Mouse (Mus musculus) bone marrow, adult 2 months (tissue): ENCODE data around the gene Epb41. TPM values are rescaled to one million over a fixed set of nuclear protein-coding genes. Genes with fewer than 3 reads are reported as not detected.

Source experiments
- H3K27ac ChIP-seq: fragments of 200-500 bp; 2 replicates; pipeline ENCODE4 v1.5.1; 2012; ENCODE audit warnings: low read depth, mild to moderate bottlenecking, control low read depth, inconsistent platforms, low read length; ENCODE audit not compliant: control insufficient read depth, poor library complexity, insufficient read depth
- H3K4me1 ChIP-seq: fragments of 200-500 bp; 2 replicates; pipeline ENCODE4 v1.6.1; 2011; ENCODE audit warnings: low read length; ENCODE audit not compliant: control insufficient read depth, insufficient read depth
- H3K4me3 ChIP-seq: fragments of 200-500 bp; replicated peaks from 2 replicates; pipeline ENCODE3; 2011; ENCODE audit warnings: mild to moderate bottlenecking, low read depth, low read length, control low read depth; ENCODE audit not compliant: control insufficient read depth
- CTCF ChIP-seq: fragments of 200-500 bp; IDR thresholded peaks from 2 replicates; pipeline ENCODE4 v1.5.1; 2011; ENCODE audit warnings: low read length, control low read depth; ENCODE audit not compliant: control insufficient read depth, insufficient read depth
- POLR2A ChIP-seq: fragments of 200-500 bp; IDR thresholded peaks from 2 replicates; pipeline ENCODE4 v1.6.1; 2011; ENCODE audit warnings: low read depth, mild to moderate bottlenecking, control low read depth, low read length, borderline replicate concordance; ENCODE audit not compliant: control insufficient read depth
- WGBS: fragments of 180-500 bp; shearing (Covaris S2); methylation state at CpG from one replicate; pipeline ENCODE4 v1.1.7; 2018; 5-methylcytosine and 5-hydroxymethylcytosine counted together
- polyA plus RNA-seq: library from polyadenylated mRNA; stranded (reverse); fragments of >200 nt; gene quantifications from 2 replicates; pipeline ENCODE4 v1.2.4, GENCODE M21; 2011; ENCODE audit warnings: low replicate concordance; ENCODE audit not compliant: missing spikeins, insufficient read depth, insufficient read length

Epb41 gene
- polyA plus RNA-seq, 1 experiment = 298 TPM

DNA sequence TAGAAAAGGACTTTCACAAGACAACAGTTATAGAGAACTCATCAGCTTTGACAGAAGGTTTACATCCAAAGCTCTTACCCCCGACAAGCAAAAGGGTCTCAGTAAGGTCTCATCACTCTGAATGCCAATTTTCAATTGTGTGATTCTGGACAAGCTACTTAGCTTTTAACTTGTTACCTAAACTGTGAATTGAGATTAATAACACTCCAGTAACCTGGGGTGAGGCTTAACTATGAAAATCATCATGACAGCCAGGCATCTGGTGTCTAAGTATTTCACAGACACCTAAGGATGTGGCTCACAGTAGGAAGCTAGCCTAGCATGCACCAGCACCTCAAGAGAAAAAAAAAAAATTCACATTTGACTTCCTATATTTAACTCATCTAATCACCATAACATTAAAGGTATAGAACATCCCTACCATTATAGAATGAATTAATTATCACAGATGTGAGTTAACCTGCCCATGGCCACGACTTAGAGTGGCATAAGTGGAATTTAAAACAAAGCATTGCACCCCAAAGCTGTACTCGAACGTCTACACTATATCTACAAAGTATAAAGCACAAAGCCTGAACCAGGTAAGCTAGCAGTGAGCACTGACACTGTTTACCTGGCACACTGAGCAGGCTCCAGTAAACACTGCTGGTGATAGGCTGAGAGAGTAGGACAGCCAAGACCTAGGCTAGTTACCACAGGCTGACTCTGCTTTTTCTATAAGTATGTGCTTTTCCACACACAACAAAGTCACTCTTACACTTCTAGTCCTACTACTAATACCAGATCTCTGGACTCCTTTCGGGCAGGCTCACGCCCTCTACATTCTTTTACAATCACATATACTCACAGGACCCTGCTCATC, 33.4 kb downstream of the Epb41 start:
- Histone ChIP-seq H3K4me3 (no peak overlapping the region), H3K4me1 (peaks cover 6% of the 10 kb centered on the region; the same call in 1 of the 2 replicates), H3K27ac (no peak overlapping the region)
- 77% methylated on average over 6 of the region's 6 CpGs for WGBS
- TF ChIP-seq POLR2A (no peak), CTCF (no peak)

DNA sequence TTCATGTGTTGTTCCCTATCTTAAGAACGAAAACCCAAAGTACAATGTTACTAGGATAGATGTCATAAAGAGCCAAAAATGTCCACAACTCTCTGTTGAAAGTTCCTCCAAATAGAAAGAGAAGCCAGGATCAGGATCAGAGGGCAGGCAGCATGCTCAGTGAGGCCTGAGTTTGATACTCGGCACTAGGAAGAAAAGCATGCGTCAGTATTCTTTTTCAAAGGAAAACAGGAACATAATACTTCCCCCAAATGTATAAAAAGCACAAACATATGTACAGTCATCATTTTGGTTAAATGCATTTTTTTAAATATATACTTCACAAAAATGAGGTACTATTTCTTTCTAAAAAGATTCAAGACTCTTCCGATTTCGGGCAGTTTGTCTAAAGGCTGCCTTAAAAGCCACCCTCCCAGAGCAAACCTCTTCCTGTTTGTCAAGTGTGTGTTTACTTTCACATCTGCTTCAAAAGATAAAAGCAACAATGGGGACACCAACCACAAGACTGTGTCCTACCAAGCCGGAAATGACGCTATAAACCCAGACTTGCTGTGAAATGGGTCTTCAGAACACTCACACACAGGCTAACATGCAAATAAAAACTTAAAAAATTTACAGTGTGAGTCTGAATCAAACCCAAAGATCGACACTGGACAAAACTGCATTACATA, 35.0 kb downstream of the Epb41 start:
- peak overlapping the region; percentile 76; the same call in 1 of the 2 replicates for H3K27ac ChIP-seq
- TF ChIP-seq POLR2A (no peak), CTCF (no peak)
- 11% methylated on average over 8 of the region's 8 CpGs for WGBS
- H3K4me3 ChIP-seq = no peak overlapping the region
- H3K4me1 ChIP-seq = peaks cover 6% of the 10 kb centered on the region; the same call in 1 of the 2 replicates

- WGBS = 85% methylated on average over 2 of the region's 2 CpGs
- H3K27ac ChIP-seq = peak overlapping the region; percentile 76; the same call in 1 of the 2 replicates
- peaks cover 6% of the 10 kb centered on the region; the same call in 1 of the 2 replicates for H3K4me1 ChIP-seq
- H3K4me3 ChIP-seq = no peak overlapping the region
- TF ChIP-seq CTCF (no peak), POLR2A (no peak)
Observed at GRCm38 (mm10) chr4:132039521-132039920, 35.6 kb downstream of the Epb41 start.

DNA sequence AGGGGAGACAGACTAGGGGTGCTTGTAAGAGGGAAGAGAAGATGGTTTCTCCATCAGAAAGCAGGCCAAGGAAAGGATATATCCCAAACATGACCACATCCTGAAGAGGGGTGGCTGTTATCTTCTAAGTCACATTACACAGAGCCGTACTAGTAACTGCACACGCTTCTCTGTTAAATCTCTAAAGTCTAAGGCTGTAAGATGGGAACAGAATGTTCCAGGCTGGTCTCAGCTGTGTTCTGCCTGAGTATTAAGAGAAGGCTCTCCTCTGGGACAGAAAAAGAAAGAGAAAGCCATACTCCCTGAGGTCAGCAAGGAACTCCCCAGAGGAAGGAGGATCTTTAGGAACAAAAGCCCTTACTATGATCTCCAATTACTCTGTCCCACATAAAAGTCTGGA, 36.3 kb downstream of the Epb41 start:
- H3K27ac ChIP-seq = no peak overlapping the region
- WGBS = 59% methylated on average over 2 of the region's 2 CpGs
- TF ChIP-seq CTCF (no peak), POLR2A (no peak)

GRCm38 (mm10) chr4:132037991-132038390, 37.1 kb downstream of the Epb41 start:
- Histone ChIP-seq H3K4me1 (peaks cover 6% of the 10 kb centered on the region; the same call in 1 of the 2 replicates), H3K27ac (no peak overlapping the region), H3K4me3 (no peak overlapping the region)
- WGBS = 91% methylated on average over 7 of the region's 7 CpGs
- TF ChIP-seq POLR2A (no peak), CTCF (no peak)

More for the DNA sequence above, 36.3 kb downstream of the Epb41 start:
- Histone ChIP-seq H3K4me3 (no peak overlapping the region), H3K4me1 (peaks cover 6% of the 10 kb centered on the region; the same call in 1 of the 2 replicates)

GRCm38 (mm10) chr4:132037137-132037536, 38.0 kb downstream of the Epb41 start:
- H3K4me3 ChIP-seq = no peak overlapping the region
- H3K4me1 ChIP-seq = peaks cover 6% of the 10 kb centered on the region; the same call in 1 of the 2 replicates
- no peak overlapping the region for H3K27ac ChIP-seq
- WGBS = 80% methylated on average over 5 of the region's 5 CpGs
- TF ChIP-seq CTCF = no peak
- TF ChIP-seq POLR2A = no peak

- Histone ChIP-seq H3K27ac (no peak overlapping the region), H3K4me3 (no peak overlapping the region), H3K4me1 (peaks cover 1% of the 10 kb centered on the region; the same call in 1 of the 2 replicates)
- TF ChIP-seq POLR2A (no peak), CTCF (no peak)
- 92% methylated on average over 2 of the region's 2 CpGs for WGBS
Observed at GRCm38 (mm10) chr4:132034242-132034641, 40.9 kb downstream of the Epb41 start.

DNA sequence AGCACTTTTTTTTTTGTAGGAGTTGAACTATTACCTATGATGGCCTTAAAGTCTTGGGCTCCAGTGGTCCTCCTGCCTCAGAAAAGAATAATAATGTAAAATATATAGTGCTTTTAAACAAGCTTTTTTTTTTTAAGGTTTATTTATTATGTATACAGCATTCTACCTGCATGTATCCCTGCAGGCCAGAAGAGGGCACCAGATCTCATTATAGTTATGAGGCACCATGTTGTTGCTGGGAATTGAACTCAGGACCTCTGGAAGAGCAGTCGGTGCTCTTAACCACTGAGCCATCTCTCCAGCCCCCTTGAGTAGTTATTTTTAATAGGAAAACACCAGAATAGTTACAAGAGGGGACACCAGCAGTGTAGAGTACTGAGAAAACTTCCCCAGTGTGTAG, 41.9 kb downstream of the Epb41 start:
- Histone ChIP-seq H3K27ac (no peak overlapping the region), H3K4me3 (no peak overlapping the region), H3K4me1 (no peaks in the 10 kb centered on the region; the same call in 1 of the 2 replicates)
- TF ChIP-seq POLR2A = no peak
- WGBS = 67% methylated on average over 1 of the region's 1 CpGs
